Comparison of ENCODE assay signal across 8 mouse cellular contexts in the genomic region with DNA sequence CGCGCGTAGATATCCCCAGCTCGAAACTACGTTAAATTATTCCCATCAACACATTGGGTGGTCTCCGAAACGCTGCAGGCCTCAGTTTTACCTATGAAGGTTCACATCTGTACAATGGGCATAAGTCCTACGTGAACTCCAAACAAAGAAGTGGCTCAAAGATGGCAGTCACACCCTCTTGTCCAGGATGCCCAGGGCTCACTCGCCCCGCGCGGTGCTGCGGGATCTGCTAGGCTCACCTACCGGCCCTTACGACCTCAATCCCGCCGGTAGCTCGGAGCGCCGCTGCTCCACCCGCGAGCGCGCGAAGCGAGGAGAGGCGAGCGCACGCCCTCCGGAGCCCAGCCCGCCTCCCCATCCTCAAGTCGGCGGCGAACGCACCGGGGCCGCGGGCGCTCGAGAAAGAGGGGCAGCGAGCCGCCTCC. TPM values are rescaled to one million over a fixed set of nuclear protein-coding genes. Genes with fewer than 3 reads are reported as not detected.
DNase-seq lines count a peak whose midpoint lies in the region; ATAC-seq and TF ChIP-seq lines count a peak whose summit lies in the region.

No protein-coding gene starts in this region.

- no peak for TF ChIP-seq CTCF in G1E (IDR thresholded peaks at IDR 0.05; ENCODE audit: low read depth, low read length)

- H3K4me2 ChIP-seq in kidney, embryonic 15.5 days: peak overlapping the region; percentile 87
- peak overlapping the region; percentile 81 for H3K4me2 ChIP-seq in embryonic facial prominence, embryonic 15.5 days (replicated peaks)
- peak overlapping the region; percentile 54 for H3K4me2 ChIP-seq in intestine, embryonic 14.5 days (ENCODE audit: low read length)
- peak overlapping the region; percentile 78 for H3K4me2 ChIP-seq in midbrain, embryonic 16.5 days (ENCODE audit: low read length)

- DNase-seq in kidney, adult 8-10 months: no peak
- DNase-seq in G1E (ENCODE audit: low spot score): no peak
- DNase-seq in intestine, embryonic 14.5 days (ENCODE audit: low spot score): peak; percentile 86
- DNase-seq in gastrocnemius, postnatal 4 days (ENCODE audit: low spot score in 2 of 2): no peak
- no peak for DNase-seq in adrenal gland, postnatal 36 days

- H3K27me3 ChIP-seq in kidney, embryonic 15.5 days: no peaks in the 10 kb centered on the region
- no peaks in the 10 kb centered on the region for H3K27me3 ChIP-seq in G1E (ENCODE audit: insufficient read depth, low read length)
- no peaks in the 10 kb centered on the region for H3K27me3 ChIP-seq in embryonic facial prominence, embryonic 15.5 days
- H3K27me3 ChIP-seq in intestine, embryonic 14.5 days (replicated peaks; ENCODE audit: control insufficient read depth, insufficient read depth, low read length): no peaks in the 10 kb centered on the region
- no peaks in the 10 kb centered on the region for H3K27me3 ChIP-seq in midbrain, embryonic 16.5 days (ENCODE audit: control insufficient read depth, insufficient read depth, low read depth, low read length)

- H3K27ac ChIP-seq in kidney, embryonic 15.5 days: peak overlapping the region; percentile 97
- peak overlapping the region; percentile 92 for H3K27ac ChIP-seq in embryonic facial prominence, embryonic 15.5 days (replicated peaks)
- peak overlapping the region; percentile 96 for H3K27ac ChIP-seq in intestine, embryonic 14.5 days (ENCODE audit: low read depth)
- peak overlapping the region; percentile 89 for H3K27ac ChIP-seq in midbrain, embryonic 16.5 days (ENCODE audit: low read length)

- no peaks in the 10 kb centered on the region for H3K9me3 ChIP-seq in kidney, embryonic 15.5 days (replicated peaks)
- H3K9me3 ChIP-seq in G1E (replicated peaks): no peaks in the 10 kb centered on the region
- no peaks in the 10 kb centered on the region for H3K9me3 ChIP-seq in embryonic facial prominence, embryonic 15.5 days (replicated peaks)
- H3K9me3 ChIP-seq in intestine, embryonic 14.5 days (ENCODE audit: control insufficient read depth, low read length): no peaks in the 10 kb centered on the region
- H3K9me3 ChIP-seq in midbrain, embryonic 16.5 days (replicated peaks; ENCODE audit: control insufficient read depth, low read length, poor library complexity, severe bottlenecking): no peaks in the 10 kb centered on the region

- H3K9ac ChIP-seq in kidney, embryonic 15.5 days: peak overlapping the region; percentile 90
- peak overlapping the region; percentile 84 for H3K9ac ChIP-seq in embryonic facial prominence, embryonic 15.5 days
- peak overlapping the region; percentile 84 for H3K9ac ChIP-seq in intestine, embryonic 14.5 days (ENCODE audit: low read length)
- H3K9ac ChIP-seq in midbrain, embryonic 16.5 days (ENCODE audit: low read depth, low read length): peak overlapping the region; percentile 84

- H3K4me3 ChIP-seq in kidney, embryonic 15.5 days (replicated peaks): peak overlapping the region; percentile 94
- peak overlapping the region; percentile 95 for H3K4me3 ChIP-seq in G1E (ENCODE audit: low read depth, low read length)
- peak overlapping the region; percentile 89 for H3K4me3 ChIP-seq in embryonic facial prominence, embryonic 15.5 days (replicated peaks)
- H3K4me3 ChIP-seq in intestine, embryonic 14.5 days (ENCODE audit: low read depth, low read length): peak overlapping the region; percentile 91
- peak overlapping the region; percentile 84 for H3K4me3 ChIP-seq in midbrain, embryonic 16.5 days (ENCODE audit: low read depth, low read length)

- peaks cover 21% of the 10 kb centered on the region for H3K36me3 ChIP-seq in kidney, embryonic 15.5 days
- peaks cover 27% of the 10 kb centered on the region for H3K36me3 ChIP-seq in G1E (replicated peaks)
- H3K36me3 ChIP-seq in embryonic facial prominence, embryonic 15.5 days: no peaks in the 10 kb centered on the region
- peaks cover 20% of the 10 kb centered on the region for H3K36me3 ChIP-seq in intestine, embryonic 14.5 days (ENCODE audit: control insufficient read depth, insufficient read depth, low read length)
- no peaks in the 10 kb centered on the region for H3K36me3 ChIP-seq in midbrain, embryonic 16.5 days (ENCODE audit: control insufficient read depth, insufficient read depth, low read length)

- peak; percentile 61 for ATAC-seq in kidney, embryonic 15.5 days (replicated peaks; ENCODE audit: low FRiP score)
- no peak for ATAC-seq in G1E (ENCODE audit: extremely low read depth, insufficient number of reproducible peaks, low FRiP score, poor library complexity, severe bottlenecking)
- peak; percentile 57; the same call in 1 of the 2 replicates for ATAC-seq in embryonic facial prominence, embryonic 15.5 days (ENCODE audit: insufficient number of reproducible peaks, low FRiP score, low TSS enrichment, low read depth)
- ATAC-seq in intestine, embryonic 14.5 days (replicated peaks; ENCODE audit: low FRiP score, low TSS enrichment, low read depth): peak; percentile 42
- peak; percentile 75 for ATAC-seq in midbrain, embryonic 16.5 days

- H3K4me1 ChIP-seq in kidney, embryonic 15.5 days: peaks cover 28% of the 10 kb centered on the region
- H3K4me1 ChIP-seq in G1E (ENCODE audit: insufficient read depth, low read depth, low read length): peaks cover 37% of the 10 kb centered on the region
- peaks cover 17% of the 10 kb centered on the region for H3K4me1 ChIP-seq in embryonic facial prominence, embryonic 15.5 days
- H3K4me1 ChIP-seq in intestine, embryonic 14.5 days (replicated peaks; ENCODE audit: control insufficient read depth, insufficient read depth, low read length): 0 out of 2 replicates have a peak, but pooled peaks cover 2% of the 10 kb centered on the region
- peaks cover 27% of the 10 kb centered on the region for H3K4me1 ChIP-seq in midbrain, embryonic 16.5 days (ENCODE audit: control insufficient read depth, insufficient read depth, low read length)

- WGBS in kidney, embryonic 15.5 days: under 1% methylated on average over 42 of the region's 42 CpGs
- WGBS in embryonic facial prominence, embryonic 15.5 days: under 1% methylated on average over 35 of the region's 42 CpGs
- WGBS in intestine, embryonic 14.5 days: under 1% methylated on average over 41 of the region's 42 CpGs
- under 1% methylated on average over 42 of the region's 42 CpGs for WGBS in midbrain, embryonic 16.5 days

RNA-seq across cellular contexts. Expression of a gene that starts 0.4 kb away (rescaled TPM):
- polyA plus RNA-seq in kidney, embryonic 15.5 days (2015; fragmentation: Nextera tagmentation; extraction: Ambion mirVana): 123 and 139 TPM in 2 replicates
- total RNA-seq in G1E (2014; fragmentation: Nextera tagmentation): 126 and 158 TPM in 2 replicates
- 32.8 and 35.7 TPM in 2 replicates for total RNA-seq in G1E (2017)
- polyA plus RNA-seq in G1E (2012): 9.6 and 11.1 TPM in 2 replicates
- polyA plus RNA-seq in embryonic facial prominence, embryonic 15.5 days (2015; fragmentation: Nextera tagmentation; extraction: Ambion mirVana): 77.5 and 86.0 TPM in 2 replicates
- polyA plus RNA-seq in intestine, embryonic 14.5 days (2014; fragmentation: Nextera tagmentation; extraction: Ambion mirVana): 87.2 and 102 TPM in 2 replicates
- polyA plus RNA-seq in midbrain, embryonic 16.5 days (2015; fragmentation: Nextera tagmentation; extraction: Ambion mirVana): 31.9 and 39.5 TPM in 2 replicates
- total RNA-seq in gastrocnemius, postnatal 4 days (2021): 10 to 100 TPM; 16.9 to 17.0 TPM
- 1 to 10 TPM; 6.0 to 8.2 TPM for total RNA-seq in adrenal gland, postnatal 36 days (2021)

RNA-seq across cellular contexts. Expression of a gene that starts 39.6 kb away (rescaled TPM):
- polyA plus RNA-seq in kidney, embryonic 15.5 days (2015; fragmentation: Nextera tagmentation; extraction: Ambion mirVana): 182 and 189 TPM in 2 replicates
- total RNA-seq in G1E (2014; fragmentation: Nextera tagmentation): 591 and 614 TPM in 2 replicates
- total RNA-seq in G1E (2017): 364 and 430 TPM in 2 replicates
- 98.6 and 99.9 TPM in 2 replicates for polyA plus RNA-seq in G1E (2012)
- 143 and 144 TPM in 2 replicates for polyA plus RNA-seq in embryonic facial prominence, embryonic 15.5 days (2015; fragmentation: Nextera tagmentation; extraction: Ambion mirVana)
- 135 and 149 TPM in 2 replicates for polyA plus RNA-seq in intestine, embryonic 14.5 days (2014; fragmentation: Nextera tagmentation; extraction: Ambion mirVana)
- 23.4 and 30.3 TPM in 2 replicates for polyA plus RNA-seq in midbrain, embryonic 16.5 days (2015; fragmentation: Nextera tagmentation; extraction: Ambion mirVana)
- 10 to 100 TPM; 47.6 to 49.5 TPM for total RNA-seq in gastrocnemius, postnatal 4 days (2021)
- 10 to 100 TPM; 34.1 to 38.1 TPM for total RNA-seq in adrenal gland, postnatal 36 days (2021)

RNA-seq across cellular contexts. Expression of a gene that starts 39.8 kb away (rescaled TPM):
- polyA plus RNA-seq in kidney, embryonic 15.5 days (2015; fragmentation: Nextera tagmentation; extraction: Ambion mirVana): 18.9 and 19.4 TPM in 2 replicates
- total RNA-seq in G1E (2014; fragmentation: Nextera tagmentation): 21.7 and 66.1 TPM in 2 replicates
- 14.8 and 17.6 TPM in 2 replicates for total RNA-seq in G1E (2017)
- 0.32 and 0.56 TPM in 2 replicates for polyA plus RNA-seq in G1E (2012)
- 16.7 and 19.6 TPM in 2 replicates for polyA plus RNA-seq in embryonic facial prominence, embryonic 15.5 days (2015; fragmentation: Nextera tagmentation; extraction: Ambion mirVana)
- polyA plus RNA-seq in intestine, embryonic 14.5 days (2014; fragmentation: Nextera tagmentation; extraction: Ambion mirVana): 12.5 and 15.3 TPM in 2 replicates
- 7.2 and 8.6 TPM in 2 replicates for polyA plus RNA-seq in midbrain, embryonic 16.5 days (2015; fragmentation: Nextera tagmentation; extraction: Ambion mirVana)
- 10 to 100 TPM; 11.6 to 12.9 TPM for total RNA-seq in gastrocnemius, postnatal 4 days (2021)
- 10 to 100 TPM; 20.3 to 30.3 TPM for total RNA-seq in adrenal gland, postnatal 36 days (2021)
